ENCODE assay signal across 28 mouse cellular contexts in the genomic region with DNA sequence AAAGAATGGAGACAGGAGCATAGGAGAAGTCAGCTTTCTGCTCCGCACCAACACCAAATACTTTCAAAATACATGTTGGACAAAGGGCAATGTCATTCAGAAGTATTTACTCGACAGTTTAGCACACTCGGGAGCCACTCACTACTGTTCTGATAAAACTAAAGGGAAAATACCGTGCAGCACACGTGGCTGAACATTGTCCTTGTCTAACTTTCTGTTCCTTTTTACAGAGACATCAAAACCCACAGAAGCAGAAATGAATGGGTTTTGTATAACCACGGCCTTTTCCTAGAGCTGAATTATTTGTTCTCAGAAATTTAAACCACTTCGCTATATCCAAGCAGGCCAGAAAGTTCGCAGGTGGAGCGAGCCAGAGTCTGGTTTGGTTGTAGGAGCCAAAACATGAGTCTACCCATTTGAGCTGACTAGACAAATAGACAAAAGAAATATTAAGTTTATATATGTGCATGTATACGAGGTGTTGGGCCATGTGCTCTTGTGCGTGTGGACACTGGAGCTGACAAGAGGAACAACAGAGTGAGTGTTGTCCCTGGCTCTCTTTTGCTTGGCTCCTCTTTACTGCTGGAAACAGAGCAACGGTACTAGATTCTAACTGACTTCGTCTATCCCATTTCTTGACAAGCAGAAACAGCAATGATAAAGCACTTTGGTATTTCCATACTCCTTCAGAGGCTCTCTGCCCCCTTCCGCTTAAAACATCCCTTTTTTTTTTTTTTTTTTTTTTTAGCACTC. TPM values are rescaled to one million over a fixed set of nuclear protein-coding genes. Genes with fewer than 3 reads are reported as not detected.
DNase-seq lines count a peak whose midpoint lies in the region; ATAC-seq lines count a peak whose summit lies in the region.
"Had no signal": no experiment of that assay in that cellular context is flagged by ENCODE, and none has a peak within 500 bp of the region (broad histone marks: within the 10 kb centered on the region; RNA-seq: fewer than 3 reads in every experiment).

No protein-coding gene starts in this region.

- intact Hi-C loops in heart, postnatal 25 days (cut with DNase I): no loop called here

- H3K4me2 ChIP-seq in lung, embryonic 16.5 days (ENCODE audit: low read depth, low read length): no peak overlapping the region
- H3K4me2 ChIP-seq: heart, embryonic 11.5 days; hindbrain, embryonic 12.5 days; kidney, embryonic 15.5 days; liver, embryonic 15.5 days; midbrain, embryonic 13.5 days; stomach, embryonic 15.5 days had no signal

- H3K4me1 ChIP-seq in lung, embryonic 16.5 days (replicated peaks; ENCODE audit: control insufficient read depth, insufficient read depth, low read length): no peaks in the 10 kb centered on the region; the same call in none of the 2 replicates
- H3K4me1 ChIP-seq: hindbrain, embryonic 12.5 days; kidney, embryonic 15.5 days; liver, embryonic 15.5 days; midbrain, embryonic 13.5 days; stomach, embryonic 15.5 days had no signal

- DNase-seq in lung, postnatal 10 days: no peak
- DNase-seq in A20 (ENCODE audit: low read depth, low spot score) (peak; percentile 68), adipocyte (ENCODE audit: low spot score) (peak; percentile 14)
- no peak for DNase-seq in heart, postnatal 25 days (ENCODE audit: low spot score)
- no peak for DNase-seq in left cerebral cortex, adult 18-20 months (ENCODE audit: low spot score in 2 of 2)
- DNase-seq: adrenal gland, postnatal 10 days; cerebellum, adult 8-10 months; cerebellum, postnatal 36 days; gastrocnemius, adult 2 months; heart, adult 11 months; kidney, adult 11 months; kidney, postnatal 36 days; layer of hippocampus, adult 9-11 months; right cerebral cortex, postnatal 14 days; spleen, adult 18-20 months; thymus, adult 2 months had no signal

- H3K27me3 ChIP-seq in lung, embryonic 16.5 days (ENCODE audit: control insufficient read depth, insufficient read depth, low read depth, low read length): no peaks in the 10 kb centered on the region
- H3K27me3 ChIP-seq: hindbrain, embryonic 12.5 days; kidney, embryonic 15.5 days; liver, embryonic 15.5 days; midbrain, embryonic 13.5 days; stomach, embryonic 15.5 days had no signal

- no peaks in the 10 kb centered on the region for H3K9me3 ChIP-seq in lung, embryonic 16.5 days (ENCODE audit: control insufficient read depth, low read length)
- H3K9me3 ChIP-seq: hindbrain, embryonic 12.5 days; kidney, embryonic 15.5 days; liver, embryonic 15.5 days; midbrain, embryonic 13.5 days; stomach, embryonic 15.5 days had no signal

- H3K27ac ChIP-seq in lung, embryonic 16.5 days (ENCODE audit: low read length): peak overlapping the region; percentile 55
- H3K27ac ChIP-seq: gastrocnemius, adult 2 months; hindbrain, embryonic 12.5 days; kidney, embryonic 15.5 days; left cerebral cortex, adult 2 months; liver, embryonic 15.5 days; macrophage; midbrain, embryonic 13.5 days; stomach, embryonic 15.5 days had no signal

- no peaks in the 10 kb centered on the region for H3K36me3 ChIP-seq in lung, embryonic 16.5 days (ENCODE audit: control insufficient read depth, insufficient read depth, low read length)
- H3K36me3 ChIP-seq: hindbrain, embryonic 12.5 days; kidney, embryonic 15.5 days; liver, embryonic 15.5 days; midbrain, embryonic 13.5 days; stomach, embryonic 15.5 days had no signal

- ATAC-seq in lung, embryonic 16.5 days (ENCODE audit: low read depth): peak; percentile 42
- ATAC-seq in megakaryocyte, adult 5-6 weeks (ENCODE audit: poor library complexity, severe bottlenecking): peak; percentile 91
- ATAC-seq: activated CD4-positive, CD25-positive, alpha-beta regulatory T cell, adult 4 months; forebrain, embryonic 14.5 days; midbrain, embryonic 13.5 days had no signal

- no peak overlapping the region for H3K9ac ChIP-seq in lung, embryonic 16.5 days (ENCODE audit: low read length)
- H3K9ac ChIP-seq: hindbrain, embryonic 12.5 days; kidney, embryonic 15.5 days; liver, embryonic 15.5 days; midbrain, embryonic 13.5 days; stomach, embryonic 15.5 days had no signal

- 47% methylated on average over 14 of the region's 14 CpGs for WGBS in lung, embryonic 16.5 days

- no peak overlapping the region for H3K4me3 ChIP-seq in lung, embryonic 16.5 days (ENCODE audit: low read length)
- H3K4me3 ChIP-seq: gastrocnemius, adult 2 months; hindbrain, embryonic 12.5 days; kidney, embryonic 15.5 days; left cerebral cortex, adult 2 months; liver, embryonic 15.5 days; midbrain, embryonic 13.5 days; stomach, embryonic 15.5 days had no signal

RNA-seq across cellular contexts. Expression of a gene that starts 36.5 kb away (rescaled TPM):
- polyA plus RNA-seq in lung, embryonic 16.5 days (2015; fragmentation: Nextera tagmentation; extraction: Ambion mirVana): 0.21 and 0.65 TPM in 2 replicates
- total RNA-seq in megakaryocyte, adult 5-6 weeks (2015): not detected in 2 replicates
- not detected in 2 replicates for total RNA-seq in megakaryocyte, adult 5-6 weeks (2017)
- not detected for total RNA-seq in heart, postnatal 25 days (2021)
- under 1 TPM in 1 of 2 experiments, not detected in 1; 0.70 TPM for total RNA-seq in left cerebral cortex, adult 18-20 months (2021)
- total RNA-seq: adrenal gland, postnatal 10 days; gastrocnemius, adult 2 months had no signal
- polyA plus RNA-seq: activated CD4-positive, CD25-positive, alpha-beta regulatory T cell, adult 4 months; macrophage; thymus, adult 2 months had no signal

Comparison
In these comparisons a context has a peak if more than half of its experiments do, and no peak if none do; other contexts are left out.
1. DNase-seq: peak in A20 (single experiment) and adipocyte (single experiment); none in lung, postnatal 10 days (single experiment), heart, postnatal 25 days (single experiment) and left cerebral cortex, adult 18-20 months (0 of 2).